Mouse (Mus musculus) neural tube, embryonic 13.5 days (tissue): Measurements from ENCODE around the gene Tmem158. TPM values are rescaled to one million over a fixed set of nuclear protein-coding genes. Genes with fewer than 3 reads are reported as not detected.

ENCODE experiments used
- ATAC-seq: fragments of 200-750 bp; cut with Nextera tagmentation; 2 replicates; pipeline ENCODE4 v1.8.0; 2017; ENCODE audit warnings: low read depth, mild to moderate bottlenecking, moderate TSS enrichment, moderate library complexity
- H3K27ac ChIP-seq: fragments of 300-500 bp; sonication (generic); replicated peaks from 2 replicates; pipeline ENCODE4 v1.5.1; 2015; ENCODE audit warnings: moderate library complexity, mild to moderate bottlenecking, inconsistent platforms
- H3K27me3 ChIP-seq: fragments of 300-500 bp; sonication (generic); 2 replicates; pipeline ENCODE4 v1.6.1; 2015; ENCODE audit warnings: mild to moderate bottlenecking, inconsistent platforms
- H3K36me3 ChIP-seq: fragments of 300-500 bp; sonication (generic); 2 replicates; pipeline ENCODE4 v1.6.1; 2015; ENCODE audit warnings: mild to moderate bottlenecking, inconsistent platforms
- H3K4me1 ChIP-seq: fragments of 300-500 bp; sonication (generic); replicated peaks from 2 replicates; pipeline ENCODE4 v1.6.1; 2015; ENCODE audit warnings: inconsistent platforms
- H3K4me2 ChIP-seq: fragments of 300-500 bp; sonication (generic); 2 replicates; pipeline ENCODE4 v1.6.1; 2015; ENCODE audit warnings: inconsistent platforms, mild to moderate bottlenecking, moderate library complexity
- H3K4me3 ChIP-seq: fragments of 300-500 bp; sonication (generic); 2 replicates; pipeline ENCODE4 v1.5.1; 2015; ENCODE audit warnings: mild to moderate bottlenecking, inconsistent platforms
- H3K9ac ChIP-seq: fragments of 300-500 bp; sonication (generic); 2 replicates; pipeline ENCODE4 v1.6.1; 2015; ENCODE audit warnings: moderate library complexity, mild to moderate bottlenecking, inconsistent platforms
- H3K9me3 ChIP-seq: fragments of 300-500 bp; sonication (generic); 2 replicates; pipeline ENCODE4 v1.6.1; 2016; ENCODE audit warnings: inconsistent platforms
- WGBS: fragments of 180-500 bp; shearing (Covaris S2); methylation state at CpG from one replicate; pipeline ENCODE4 v1.1.7; 2015; 5-methylcytosine and 5-hydroxymethylcytosine counted together
- polyA plus RNA-seq: library from polyadenylated mRNA; unstranded; fragments of >200 nt; fragmentation: Nextera tagmentation; extraction: Ambion mirVana; gene quantifications from 2 replicates; pipeline ENCODE4 v1.2.1, GENCODE M21; 2015

Gene Tmem158
- polyA plus RNA-seq, 1 experiment from 2014 or later: 33.5 TPM

DNA sequence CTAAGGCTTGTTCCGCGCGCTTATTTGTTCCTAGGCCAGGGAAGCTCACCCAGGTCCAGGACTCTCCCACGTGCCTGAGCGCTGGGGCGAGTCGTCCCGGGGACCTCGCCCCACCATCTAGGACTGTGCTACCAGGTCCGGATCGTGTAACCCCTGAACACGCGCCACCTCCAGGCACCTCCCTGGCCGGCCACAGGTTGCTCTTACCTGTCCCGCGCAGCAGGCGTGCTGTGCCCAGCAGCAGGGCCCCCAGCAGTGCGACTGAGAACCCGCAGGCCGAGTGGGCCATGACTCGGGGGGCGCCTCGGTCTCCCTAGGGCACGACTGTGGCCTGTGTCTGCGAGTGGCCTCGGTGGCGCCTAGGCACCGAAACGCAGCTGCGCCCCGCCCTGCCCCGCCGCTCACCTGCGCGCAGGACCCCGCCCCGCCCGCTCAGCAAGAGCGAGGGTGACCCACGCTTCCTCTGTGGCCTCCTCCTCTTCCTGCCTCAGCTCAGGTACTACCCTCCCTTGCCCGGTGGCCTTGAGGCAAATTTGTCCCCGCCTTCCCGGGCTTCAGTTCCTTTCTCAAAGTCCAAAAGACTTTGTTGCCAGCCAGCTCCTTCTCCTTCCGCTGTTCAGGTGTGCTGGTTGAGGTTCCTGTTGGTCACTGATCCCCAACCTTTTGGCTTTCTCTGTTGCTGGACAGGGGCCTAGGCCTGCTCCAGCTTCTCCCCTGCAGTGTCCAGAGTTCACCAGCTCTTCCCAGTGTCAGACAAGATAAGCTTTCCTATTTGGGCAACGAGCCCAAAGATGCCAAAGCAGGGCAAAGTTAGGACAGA, 44.7 kb downstream of the Tmem158 start, which contains the start of gene Cdcp1:
Gene Cdcp1 (minus strand): TSS at position 418 of the 820 bp plus-strand sequence.
- Histone ChIP-seq H3K4me1 (peaks cover 9% of the 10 kb centered on the region), H3K4me2 (peak within 1 kb of the TSS; percentile 46), H3K27ac (no peak within 1 kb of the TSS), H3K36me3 (no peaks in the 10 kb centered on the region), H3K4me3 (peak within 1 kb of the TSS; percentile 13; the same call in 1 of the 2 replicates), H3K9me3 (no peaks in the 10 kb centered on the region), H3K9ac (no peak within 1 kb of the TSS), H3K27me3 (peaks cover 38% of the 10 kb centered on the region)
- 7% methylated on average over 44 of the region's 45 CpGs for WGBS
- no peak for ATAC-seq

DNA sequence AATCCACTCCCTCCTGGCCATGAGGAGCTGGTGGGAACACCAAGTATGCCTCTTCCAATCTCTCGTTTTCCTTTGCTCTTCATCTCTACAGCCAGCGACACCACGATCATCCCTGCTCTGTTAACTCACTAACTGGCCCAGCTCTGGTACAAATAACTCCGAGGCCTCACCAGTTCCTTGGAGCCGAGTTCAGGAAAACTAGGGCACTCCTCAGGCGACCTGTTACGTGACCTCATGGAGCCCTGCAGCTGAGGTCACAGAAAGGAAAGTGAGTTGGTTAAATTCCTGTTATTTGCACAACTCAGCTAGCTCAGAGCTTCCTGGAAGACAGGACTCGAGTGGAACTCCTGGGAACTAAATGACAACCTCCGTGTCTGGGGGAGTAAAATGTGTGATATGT, 47.2 kb downstream of the Tmem158 start:
- WGBS: 78% methylated on average over 9 of the region's 9 CpGs
- no peak for ATAC-seq

More for the DNA sequence above, 47.2 kb downstream of the Tmem158 start:
- Histone ChIP-seq H3K27me3 (peaks cover 38% of the 10 kb centered on the region), H3K9ac (no peak overlapping the region), H3K4me3 (no peak overlapping the region), H3K27ac (no peak overlapping the region), H3K36me3 (no peaks in the 10 kb centered on the region), H3K4me1 (peaks cover 9% of the 10 kb centered on the region), H3K9me3 (no peaks in the 10 kb centered on the region), H3K4me2 (no peak overlapping the region)

Other genes starting within 250 kb of the Tmem158 start
- 22.9 and 27.7 TPM in 2 replicates for gene Tmem42, start 239.4 kb downstream of the Tmem158 start, polyA plus RNA-seq
- 0.49 and 0.72 TPM in 2 replicates for gene Tgm4, start 226.0 kb downstream of the Tmem158 start, polyA plus RNA-seq
- 74.5 and 78.1 TPM in 2 replicates for gene Zdhhc3, start 147.6 kb downstream of the Tmem158 start, polyA plus RNA-seq
- gene Exosc7, start 147.5 kb downstream of the Tmem158 start, polyA plus RNA-seq: 69.4 and 81.3 TPM in 2 replicates
- 0.51 and 0.99 TPM in 2 replicates for gene Clec3b, start 109.8 kb downstream of the Tmem158 start, polyA plus RNA-seq
- gene Cdcp1, start 44.7 kb downstream of the Tmem158 start, polyA plus RNA-seq: 0.10 and 0.30 TPM in 2 replicates
- gene Lars2, start 106.2 kb upstream of the Tmem158 start, polyA plus RNA-seq: 828 and 850 TPM in 2 replicates
- 16.2 and 20.0 TPM in 2 replicates for gene Limd1, start 217.9 kb upstream of the Tmem158 start, polyA plus RNA-seq